In the genomic region with DNA sequence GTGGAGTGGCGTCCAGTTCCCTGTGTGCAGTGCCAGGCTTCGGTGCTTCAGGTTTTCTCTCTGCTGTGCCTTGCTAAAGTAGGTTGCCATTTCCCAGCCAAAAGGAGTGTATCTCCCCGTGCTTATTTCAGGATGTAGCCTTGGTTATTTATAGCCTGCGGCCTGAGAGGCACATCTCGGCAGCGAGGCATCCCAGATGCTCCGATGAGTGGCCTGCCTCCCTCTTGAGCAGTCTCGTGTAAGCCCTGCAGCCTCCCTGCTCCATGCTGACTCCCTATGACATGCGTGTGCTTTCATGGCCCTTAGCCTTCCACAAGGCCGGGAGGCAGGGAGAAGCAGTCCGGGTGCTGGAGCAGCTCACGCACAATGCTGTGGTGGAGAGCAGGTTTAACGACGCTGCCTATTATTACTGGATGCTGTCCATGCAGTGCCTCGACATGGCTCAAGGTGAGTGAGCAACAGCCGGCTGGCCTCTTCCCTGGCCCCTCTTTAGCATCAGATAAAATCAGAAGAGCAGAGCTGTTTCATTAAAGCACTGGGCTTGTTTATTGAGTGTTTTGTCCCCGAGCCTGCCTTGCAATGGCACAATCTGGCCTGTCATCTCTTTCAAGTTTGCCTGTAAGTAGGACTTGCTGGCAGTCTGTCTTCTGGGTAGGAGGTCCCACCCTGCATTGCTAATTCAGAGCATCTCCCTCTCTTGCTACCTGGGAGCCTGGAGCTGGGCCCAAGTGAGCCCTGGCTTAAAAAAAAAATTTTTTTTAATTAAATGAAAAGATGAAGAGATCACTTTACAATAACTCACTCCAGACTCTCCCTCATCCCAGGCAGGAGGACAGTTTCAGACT, we compare ENCODE assay signal across 12 mouse cellular contexts. TPM values are rescaled to one million over a fixed set of nuclear protein-coding genes. Genes with fewer than 3 reads are reported as not detected.
DNase-seq lines count a peak whose midpoint lies in the region; ATAC-seq and TF ChIP-seq lines count a peak whose summit lies in the region.
"Had no signal": no experiment of that assay in that cellular context is flagged by ENCODE, and none has a peak within 500 bp of the region (broad histone marks: within the 10 kb centered on the region; RNA-seq: fewer than 3 reads in every experiment).

No protein-coding gene starts in this region.

- WGBS in neural tube, embryonic 13.5 days = 72% methylated on average over 17 of the region's 17 CpGs
- WGBS in heart, postnatal 0 days = 12% methylated on average over 17 of the region's 17 CpGs

- H3K9me3 ChIP-seq in neural tube, embryonic 13.5 days = no peaks in the 10 kb centered on the region
- no peaks in the 10 kb centered on the region for H3K9me3 ChIP-seq in heart, postnatal 0 days (replicated peaks; ENCODE audit: control insufficient read depth, low read length)
- H3K9me3 ChIP-seq: neural tube, embryonic 12.5 days had no signal

- no peak for TF ChIP-seq EP300 in heart, postnatal 0 days (IDR thresholded peaks at IDR 0.05; ENCODE audit: low read depth)

- no peak for ATAC-seq in neural tube, embryonic 13.5 days (ENCODE audit: low read depth)
- peak; percentile 70 for ATAC-seq in heart, postnatal 0 days (ENCODE audit: insufficient read depth, low read depth)
- ATAC-seq: activated CD4-positive, CD25-positive, alpha-beta regulatory T cell, adult 4 months had no signal

- TF ChIP-seq CTCF in heart, postnatal 0 days (IDR thresholded peaks at IDR 0.05; ENCODE audit: low read depth) = 0 out of 2 replicates have a peak, but pooled peaks have one; percentile 3

- peak overlapping the region; percentile 8; the same call in 1 of the 2 replicates for H3K9ac ChIP-seq in neural tube, embryonic 13.5 days
- no peak overlapping the region for H3K9ac ChIP-seq in heart, postnatal 0 days (replicated peaks; ENCODE audit: low read depth, low read length)
- H3K9ac ChIP-seq: neural tube, embryonic 12.5 days had no signal

- H3K27me3 ChIP-seq in neural tube, embryonic 13.5 days = no peaks in the 10 kb centered on the region
- no peaks in the 10 kb centered on the region for H3K27me3 ChIP-seq in heart, postnatal 0 days (ENCODE audit: control insufficient read depth, insufficient read depth, low read length)
- H3K27me3 ChIP-seq: neural tube, embryonic 12.5 days had no signal

- peaks cover 13% of the 10 kb centered on the region for H3K4me1 ChIP-seq in neural tube, embryonic 13.5 days (replicated peaks)
- peaks cover 51% of the 10 kb centered on the region for H3K4me1 ChIP-seq in heart, postnatal 0 days (ENCODE audit: control insufficient read depth, insufficient read depth)

- no peak overlapping the region for H3K4me2 ChIP-seq in neural tube, embryonic 13.5 days
- peak overlapping the region; percentile 1; the same call in 1 of the 2 replicates for H3K4me2 ChIP-seq in heart, postnatal 0 days (ENCODE audit: low read depth, low read length)
- H3K4me2 ChIP-seq: neural tube, embryonic 12.5 days had no signal

- H3K4me3 ChIP-seq in neural tube, embryonic 13.5 days = no peak overlapping the region
- H3K4me3 ChIP-seq in heart, postnatal 0 days (ENCODE audit: low read depth, low read length) = no peak overlapping the region
- H3K4me3 ChIP-seq: erythroblast, embryonic 14.5 days; neural tube, embryonic 12.5 days had no signal

- H3K27ac ChIP-seq in neural tube, embryonic 13.5 days (replicated peaks) = peak overlapping the region; percentile 18; the same call in 1 of the 2 replicates
- H3K27ac ChIP-seq in heart, postnatal 0 days (ENCODE audit: low read depth) = peak overlapping the region; percentile 66
- H3K27ac ChIP-seq: neural tube, embryonic 12.5 days had no signal

- intact Hi-C loops in gastrocnemius, postnatal 36 days (cut with DNase I) = no loop called here

- DNase-seq in gastrocnemius, adult 18-20 months (ENCODE audit: low spot score) = peak; percentile 50
- no peak for DNase-seq in gastrocnemius, postnatal 36 days
- no peak for DNase-seq in neural tube, embryonic 10.5 days (ENCODE audit: extremely low spot score, low spot score)
- DNase-seq in heart, postnatal 0 days (ENCODE audit: low spot score) = peak; percentile 72
- peak; percentile 67 for DNase-seq in skeletal muscle tissue, adult 2 months (ENCODE audit: low read depth, low spot score)
- no peak for DNase-seq in layer of hippocampus, adult 11-12 months (ENCODE audit: low spot score)
- no peak for DNase-seq in thymus, postnatal 36 days

- 0 out of 2 replicates have a peak, but pooled peaks cover 26% of the 10 kb centered on the region for H3K36me3 ChIP-seq in neural tube, embryonic 13.5 days
- no peaks in the 10 kb centered on the region for H3K36me3 ChIP-seq in heart, postnatal 0 days (replicated peaks; ENCODE audit: control insufficient read depth, insufficient read depth, low read length)

RNA-seq across cellular contexts. Expression of a gene that starts 15.7 kb away (rescaled TPM):
- total RNA-seq in gastrocnemius, adult 18-20 months (2021) = under 1 TPM in 1 of 2 experiments, not detected in 1; 0.05 TPM
- not detected for total RNA-seq in gastrocnemius, postnatal 36 days (2021)
- 2.2 and 4.1 TPM in 2 replicates for polyA plus RNA-seq in neural tube, embryonic 13.5 days (2015; fragmentation: Nextera tagmentation; extraction: Ambion mirVana)
- total RNA-seq in heart, postnatal 0 days (2014; rRNA removed; ENCODE audit: low replicate concordance) = 1.3 TPM in 1 of 2 replicates, not detected in the other
- polyA plus RNA-seq in heart, postnatal 0 days (2015; fragmentation: Nextera tagmentation; extraction: Ambion mirVana) = 0.04 TPM in 1 of 2 replicates, not detected in the other
- total RNA-seq: liver, adult 2 months had no signal
- polyA plus RNA-seq: activated CD4-positive, CD25-positive, alpha-beta regulatory T cell, adult 4 months; erythroblast, embryonic 14.5 days had no signal

RNA-seq across cellular contexts. Expression of a gene that starts 28.9 kb away (rescaled TPM):
- not detected for total RNA-seq in gastrocnemius, adult 18-20 months (2021)
- total RNA-seq in gastrocnemius, postnatal 36 days (2021) = not detected
- not detected in 2 replicates for polyA plus RNA-seq in neural tube, embryonic 13.5 days (2015; fragmentation: Nextera tagmentation; extraction: Ambion mirVana)
- not detected in 2 replicates for total RNA-seq in heart, postnatal 0 days (2014; rRNA removed; ENCODE audit: low replicate concordance)
- not detected in 2 replicates for polyA plus RNA-seq in heart, postnatal 0 days (2015; fragmentation: Nextera tagmentation; extraction: Ambion mirVana)
- total RNA-seq: liver, adult 2 months had no signal
- polyA plus RNA-seq: erythroblast, embryonic 14.5 days; liver, adult 2 months; neural tube, embryonic 12.5 days had no signal

Comparison
In these comparisons a context has a peak if more than half of its experiments do, and no peak if none do; other contexts are left out.
1. DNase-seq: peak in gastrocnemius, adult 18-20 months (single experiment), heart, postnatal 0 days (single experiment) and skeletal muscle tissue, adult 2 months (single experiment); none in gastrocnemius, postnatal 36 days (0 of 2), neural tube, embryonic 10.5 days (single experiment), layer of hippocampus, adult 11-12 months (single experiment) and thymus, postnatal 36 days (0 of 2).